Mouse (Mus musculus) lung, postnatal 0 days (tissue): ENCODE data around the gene Zfp57. TPM values are rescaled to one million over a fixed set of nuclear protein-coding genes. Genes with fewer than 3 reads are reported as not detected.
A peak's percentile ranks its signal among the peaks of the same experiment; 100 is the strongest.
"Not testable (repeated sequence)": the region's sequence is repeated elsewhere in the genome, so short reads cannot be mapped to it uniquely, and the experiment has no call there.

Experiments used
- ATAC-seq: fragments of 200-750 bp; cut with Nextera tagmentation; 2 replicates; pipeline ENCODE4 v1.8.0; 2017; ENCODE audit warnings: moderate library complexity
- DNase-seq: peaks from one replicate; pipeline ENCODE4 v3.0.0-alpha.2; 2016; ENCODE audit warnings: low spot score
- H3K27ac ChIP-seq: fragments of 300-500 bp; sonication (generic); 2 replicates; pipeline ENCODE4 v1.5.1; 2014; ENCODE audit warnings: antibody characterized with exemption, mild to moderate bottlenecking, low read length, mixed read lengths
- H3K27me3 ChIP-seq: fragments of 300-500 bp; sonication (generic); replicated peaks from 2 replicates; pipeline ENCODE4 v1.6.1; 2014; ENCODE audit warnings: low read length, mixed read lengths; ENCODE audit not compliant: insufficient read depth
- H3K36me3 ChIP-seq: fragments of 300-500 bp; sonication (generic); 2 replicates; pipeline ENCODE4 v1.6.1; 2014; ENCODE audit warnings: low read length, mixed read lengths; ENCODE audit not compliant: insufficient read depth
- H3K4me1 ChIP-seq: fragments of 300-500 bp; sonication (generic); 2 replicates; pipeline ENCODE4 v1.6.1; 2014; ENCODE audit warnings: antibody characterized with exemption, low read depth, low read length, mixed read lengths; ENCODE audit not compliant: insufficient read depth
- H3K4me2 ChIP-seq: fragments of 300-500 bp; sonication (generic); replicated peaks from 2 replicates; pipeline ENCODE4 v1.6.1; 2014; ENCODE audit warnings: low read depth, mild to moderate bottlenecking, low read length, moderate library complexity, mixed read lengths
- H3K4me3 ChIP-seq: fragments of 300-500 bp; sonication (generic); 2 replicates; pipeline ENCODE4 v1.5.1; 2014; ENCODE audit warnings: low read depth, low read length
- H3K9ac ChIP-seq: fragments of 300-500 bp; sonication (generic); replicated peaks from 2 replicates; pipeline ENCODE4 v1.6.1; 2014; ENCODE audit warnings: low read depth, mild to moderate bottlenecking
- H3K9me3 ChIP-seq: fragments of 300-500 bp; sonication (generic); 2 replicates; pipeline ENCODE4 v1.6.1; 2016; ENCODE audit warnings: low read length, mixed read lengths
- CTCF ChIP-seq: IDR thresholded peaks from 2 replicates; pipeline ENCODE4 v1.5.1; 2016; ENCODE audit warnings: antibody characterized with exemption, mild to moderate bottlenecking
- EP300 ChIP-seq: IDR thresholded peaks from 2 replicates; pipeline ENCODE4 v1.6.1; 2016; ENCODE audit warnings: antibody characterized with exemption, mild to moderate bottlenecking, control low read depth
- WGBS: fragments of 180-500 bp; shearing (Covaris S2); extraction: QIAGEN DNeasy Blood & Tissue Kit; methylation state at CpG from one replicate; pipeline ENCODE4 v1.1.7; 2014; 5-methylcytosine and 5-hydroxymethylcytosine counted together
- polyA plus RNA-seq: library from polyadenylated mRNA; unstranded; fragments of >200 nt; fragmentation: Nextera tagmentation; extraction: Ambion mirVana; gene quantifications from 2 replicates; pipeline ENCODE4 v1.2.1, GENCODE M21; 2015

Zfp57 gene
- polyA plus RNA-seq, 1 experiment from 2014 or later, result 35.6 TPM

DNA sequence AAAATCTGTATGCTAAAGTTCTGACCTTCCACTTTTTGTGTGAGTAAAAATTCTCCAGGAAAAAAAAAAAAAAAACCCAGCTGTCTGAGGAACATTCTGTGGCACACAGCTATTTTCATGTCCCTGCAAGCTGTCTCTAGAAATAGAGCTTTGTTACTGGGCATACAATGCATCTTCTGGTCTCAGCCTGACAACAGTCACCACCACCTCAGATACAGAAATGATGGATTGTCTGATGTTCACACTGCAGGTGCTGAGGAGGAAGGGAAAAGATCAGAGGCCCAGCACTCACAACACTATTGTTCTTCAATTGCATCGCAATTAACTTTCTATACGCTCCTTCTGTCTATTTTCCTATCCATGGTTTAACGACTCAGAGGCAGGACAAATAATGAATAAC lies 17.4 kb downstream of the Zfp57 start:
- Histone ChIP-seq H3K36me3 (no peaks in the 10 kb centered on the region), H3K9ac (no peak overlapping the region), H3K27ac (no peak overlapping the region), H3K27me3 (no peaks in the 10 kb centered on the region), H3K9me3 (no peaks in the 10 kb centered on the region), H3K4me1 (no peaks in the 10 kb centered on the region), H3K4me3 (no peak overlapping the region), H3K4me2 (no peak overlapping the region)
- ATAC-seq, result no peak
- TF ChIP-seq CTCF (no peak), EP300 (no peak)
- WGBS, result 69% methylated on average over 3 of the region's 3 CpGs
- DNase-seq, result no peak

GRCm38 (mm10) chr17:37019242-37019641 lies 18.3 kb downstream of the Zfp57 start:
- not testable (repeated sequence) for H3K4me3 ChIP-seq, H3K36me3 ChIP-seq, H3K27me3 ChIP-seq, H3K9ac ChIP-seq, H3K9me3 ChIP-seq, ATAC-seq, H3K4me2 ChIP-seq, H3K27ac ChIP-seq, H3K4me1 ChIP-seq, DNase-seq
- WGBS, result 77% methylated on average over 5 of the region's 5 CpGs

- Histone ChIP-seq H3K4me1 (no peaks in the 10 kb centered on the region), H3K36me3 (no peaks in the 10 kb centered on the region), H3K4me3 (no peak within 1 kb of the TSS), H3K9ac (no peak within 1 kb of the TSS), H3K27me3 (no peaks in the 10 kb centered on the region), H3K9me3 (no peaks in the 10 kb centered on the region), H3K27ac (no peak within 1 kb of the TSS), H3K4me2 (no peak within 1 kb of the TSS)
- no peak for TF ChIP-seq EP300
- no peak for TF ChIP-seq CTCF
- ATAC-seq (no peak), DNase-seq (no peak)
- 67% methylated on average over 9 of the region's 9 CpGs for WGBS
Measured at GRCm38 (mm10) chr17:37022628-37023576, 21.9 kb downstream of the Zfp57 start, which contains the start of gene Mog. Gene Mog, minus strand, starts transcription at chr17:37023398.

DNA sequence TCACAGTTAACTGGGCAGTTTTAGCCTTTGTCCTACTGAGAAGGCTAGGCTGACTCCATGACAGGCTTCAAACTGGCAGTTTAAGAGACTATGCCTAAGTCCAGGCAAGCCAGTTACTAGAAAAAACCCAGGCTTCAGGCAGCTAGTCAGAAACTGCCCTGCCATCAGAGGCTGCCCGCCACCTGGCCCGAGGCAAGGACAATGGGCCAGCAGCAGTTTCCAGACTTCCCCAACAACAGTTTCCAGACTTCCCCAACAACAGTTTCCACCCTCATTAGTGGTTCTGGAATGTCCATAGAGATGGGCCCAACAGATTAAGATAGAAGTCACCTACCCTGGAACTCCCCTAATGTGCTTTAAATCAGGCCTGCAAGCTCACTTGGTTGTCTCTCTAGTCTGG lies 25.5 kb downstream of the Zfp57 start:
- Histone ChIP-seq H3K9ac (no peak overlapping the region), H3K27me3 (no peaks in the 10 kb centered on the region), H3K4me2 (no peak overlapping the region), H3K9me3 (no peaks in the 10 kb centered on the region), H3K4me3 (no peak overlapping the region), H3K27ac (no peak overlapping the region), H3K4me1 (no peaks in the 10 kb centered on the region), H3K36me3 (no peaks in the 10 kb centered on the region)
- ATAC-seq (no peak), DNase-seq (no peak)
- TF ChIP-seq CTCF, result no peak
- no peak for TF ChIP-seq EP300
- WGBS, result 83% methylated on average over 2 of the region's 2 CpGs

DNA sequence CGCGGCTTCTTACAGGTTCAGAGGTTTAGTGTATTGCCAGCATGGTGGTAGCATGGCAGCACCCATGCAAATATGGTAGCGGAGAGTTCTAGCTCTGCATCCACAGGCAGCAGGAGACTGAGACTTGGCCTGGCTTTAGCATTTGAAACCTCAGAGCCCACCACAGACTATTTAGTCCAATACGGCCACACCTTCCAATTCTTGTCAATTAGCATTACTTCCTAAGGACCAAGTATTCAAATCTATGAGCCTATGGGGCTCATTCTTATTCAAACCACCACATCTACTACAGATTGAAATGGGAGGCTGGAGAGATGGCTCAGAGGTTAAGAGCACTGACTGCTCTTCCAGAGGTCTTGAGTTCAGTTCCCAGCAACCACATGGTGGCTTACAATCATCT lies 26.5 kb downstream of the Zfp57 start:
- H3K4me1 ChIP-seq, result no peaks in the 10 kb centered on the region
- no peak for DNase-seq
- no peaks in the 10 kb centered on the region for H3K9me3 ChIP-seq
- ATAC-seq, result no peak
- TF ChIP-seq CTCF, result no peak
- TF ChIP-seq EP300, result no peak
- no peak overlapping the region for H3K9ac ChIP-seq
- H3K27me3 ChIP-seq, result no peaks in the 10 kb centered on the region
- H3K36me3 ChIP-seq, result no peaks in the 10 kb centered on the region
- WGBS, result 96% methylated on average over 4 of the region's 4 CpGs
- no peak overlapping the region for H3K4me3 ChIP-seq
- no peak overlapping the region for H3K4me2 ChIP-seq
- H3K27ac ChIP-seq, result no peak overlapping the region

- TF ChIP-seq CTCF (no peak), EP300 (no peak)
- WGBS, result 6% methylated on average over 10 of the region's 10 CpGs
- H3K9ac ChIP-seq, result no peak overlapping the region
- H3K27ac ChIP-seq, result peak overlapping the region; percentile 71
- H3K4me3 ChIP-seq, result peak overlapping the region; percentile 57
- H3K4me1 ChIP-seq, result no peaks in the 10 kb centered on the region
- H3K4me2 ChIP-seq, result peak overlapping the region; percentile 52
- DNase-seq (no peak), ATAC-seq (peak; percentile 23)
- H3K27me3 ChIP-seq, result no peaks in the 10 kb centered on the region
- H3K36me3 ChIP-seq, result no peaks in the 10 kb centered on the region
- no peaks in the 10 kb centered on the region for H3K9me3 ChIP-seq
Measured at GRCm38 (mm10) chr17:37028212-37028611, 27.2 kb downstream of the Zfp57 start.
